Mouse (Mus musculus) ES-E14 (cell line): ENCODE measurements at regions not wholly inside any gene's neighbourhood (a gene's known extent, or its start where the extent isn't known, plus 50 kb on each side); places are given as distances from the start of the nearest gene placed in this dataset.

Experiments
- HCFC1 ChIP-seq: IDR thresholded peaks from 2 replicates; pipeline ENCODE4 v1.6.1; 2012; ENCODE audit warnings: low read length, inconsistent platforms, borderline replicate concordance; ENCODE audit not compliant: insufficient read depth
- MAFK ChIP-seq: IDR thresholded peaks from 2 replicates; pipeline ENCODE4 v1.6.1; 2014; ENCODE audit warnings: mild to moderate bottlenecking, low read depth, low read length, inconsistent platforms; ENCODE audit not compliant: insufficient read depth

GRCm38 (mm10) chr5:52077696-52078095, 112.6 kb downstream of the Dhx15 start:
- TF ChIP-seq MAFK (no peak), HCFC1 (no peak)
